1 mouse cellular context compared by ENCODE assay signal in the genomic region with DNA sequence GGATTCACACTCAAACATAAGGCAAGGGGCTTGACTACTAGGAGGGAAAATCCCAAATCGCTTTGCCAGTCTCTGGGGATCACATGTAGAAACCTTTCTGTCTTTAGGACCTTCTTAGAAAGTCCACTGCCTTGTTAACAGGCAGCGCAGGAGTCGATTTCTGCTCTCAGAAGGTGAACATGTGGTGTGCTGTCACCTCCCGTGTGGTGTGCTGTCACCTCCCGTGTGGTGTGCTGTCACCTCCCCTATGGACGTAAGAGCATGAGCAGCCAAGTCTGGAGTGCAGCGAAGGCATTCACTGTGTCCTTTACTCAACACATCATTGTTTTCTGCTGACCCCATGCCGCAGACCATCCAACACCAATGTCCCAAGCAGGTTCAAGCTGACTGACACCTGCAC.
TF ChIP-seq lines count a peak whose summit lies in the region.

No protein-coding gene starts in this region.

TF ChIP-seq in CH12.LX, 34 proteins besides CTCF, POLR2A, EP300 and RAD21:
- TF ChIP-seq BHLHE40 (IDR thresholded peaks at IDR 0.05; ENCODE audit: low read depth, low read length) (peak; percentile 83), IRF4 (IDR thresholded peaks at IDR 0.05; ENCODE audit: low read depth, low read length) (peak; percentile 11; the same call in 1 of the 2 replicates), MXI1 (IDR thresholded peaks at IDR 0.05; ENCODE audit: low read depth, low read length) (peak; percentile 92), MAX (IDR thresholded peaks at IDR 0.05; ENCODE audit: low read length) (0 out of 2 replicates have a peak, but pooled peaks have one; percentile 27), TCF12 (IDR thresholded peaks at IDR 0.05; ENCODE audit: low read depth, low read length) (peak; percentile 10; the same call in 1 of the 2 replicates), ETS1 (conservative IDR thresholded peaks at IDR 0.05; ENCODE audit: low read depth, low read length) (peak; percentile 45; the same call in 1 of the 2 replicates)
